Mouse (Mus musculus): ENCODE results near the gene Crispld2. TPM values are rescaled to one million over a fixed set of nuclear protein-coding genes. Genes with fewer than 3 reads are reported as not detected.

The Crispld2 gene
- polyA plus RNA-seq, 1 experiment: 4.1 TPM

DNA sequence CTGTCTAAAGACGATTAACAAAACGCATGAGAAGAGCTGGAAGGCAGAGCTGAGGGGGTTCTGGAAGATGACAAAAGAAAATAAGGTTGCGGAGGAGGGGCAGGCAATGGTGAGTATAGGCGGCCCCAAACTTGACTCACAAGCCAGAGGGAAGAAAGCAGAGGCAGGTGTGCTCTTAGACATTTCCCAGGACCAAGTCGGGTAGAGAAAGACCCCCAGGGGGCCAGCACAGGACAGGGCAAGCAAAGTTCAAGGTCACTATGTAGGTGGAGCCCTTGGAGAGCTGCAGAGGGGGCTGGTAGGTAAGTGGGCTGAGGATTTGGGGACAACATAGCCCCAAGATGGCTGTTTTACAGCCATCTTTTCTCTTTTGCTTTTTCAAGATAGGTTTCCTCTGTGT lies 87.1 kb downstream of the Crispld2 start:
- TF ChIP-seq POLR2A (IDR thresholded peaks at IDR 0.05; ENCODE audit: low read depth, low read length) (no peak), CTCF (IDR thresholded peaks at IDR 0.05; ENCODE audit: extremely low read depth, insufficient read depth, insufficient read length, insufficient replicate concordance) (no peak)
- Histone ChIP-seq H3K27me3 (ENCODE audit: control insufficient read depth, insufficient read depth, low read length) (no peaks in the 10 kb centered on the region), H3K4me1 (ENCODE audit: control insufficient read depth, insufficient read depth, insufficient read length) (no peaks in the 10 kb centered on the region; the same call in 1 of the 2 replicates), H3K4me3 (ENCODE audit: extremely low read depth, insufficient read depth, insufficient read length) (no peak overlapping the region), H3K36me3 (ENCODE audit: control insufficient read depth, insufficient read depth, low read length) (peaks cover 18% of the 10 kb centered on the region), H3K27ac (ENCODE audit: insufficient read depth, low read length) (no peak overlapping the region)
- WGBS: 88% methylated on average over 5 of the region's 5 CpGs
- no peak for DNase-seq (ENCODE audit: low read depth in 1 of 2, low spot score in 2 of 2)

DNA sequence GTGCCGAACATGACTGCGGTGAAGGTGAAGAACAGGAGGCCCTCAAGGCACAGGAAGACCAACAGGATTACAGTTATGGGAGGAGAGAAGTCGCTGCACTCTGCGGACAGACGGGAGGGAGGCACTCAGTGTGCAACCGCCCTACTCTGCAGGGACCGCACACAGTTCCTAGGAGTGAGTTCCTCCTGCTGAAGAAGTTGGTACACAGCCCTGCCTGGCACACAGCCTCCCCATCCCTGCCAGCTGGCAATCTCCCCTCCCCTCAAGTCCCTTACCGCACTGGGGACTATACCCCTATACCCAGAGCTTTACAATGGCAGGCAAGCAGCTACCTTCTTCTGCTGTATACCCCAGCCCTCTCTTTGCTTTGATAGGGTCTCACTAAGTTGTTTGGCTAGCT lies 91.0 kb downstream of the Crispld2 start:
- no peaks in the 10 kb centered on the region; the same call in 1 of the 2 replicates for H3K4me1 ChIP-seq (ENCODE audit: control insufficient read depth, insufficient read depth, insufficient read length)
- WGBS: 91% methylated on average over 8 of the region's 8 CpGs
- H3K36me3 ChIP-seq (ENCODE audit: control insufficient read depth, insufficient read depth, low read length): peaks cover 51% of the 10 kb centered on the region
- no peak overlapping the region for H3K4me3 ChIP-seq (ENCODE audit: extremely low read depth, insufficient read depth, insufficient read length)
- no peak for TF ChIP-seq POLR2A (IDR thresholded peaks at IDR 0.05; ENCODE audit: low read depth, low read length)
- no peak for TF ChIP-seq CTCF (IDR thresholded peaks at IDR 0.05; ENCODE audit: extremely low read depth, insufficient read depth, insufficient read length, insufficient replicate concordance)
- H3K27me3 ChIP-seq (ENCODE audit: control insufficient read depth, insufficient read depth, low read length): no peaks in the 10 kb centered on the region
- DNase-seq (ENCODE audit: low read depth in 1 of 2, low spot score in 2 of 2): no peak
- no peak overlapping the region for H3K27ac ChIP-seq (ENCODE audit: insufficient read depth, low read length)

DNA sequence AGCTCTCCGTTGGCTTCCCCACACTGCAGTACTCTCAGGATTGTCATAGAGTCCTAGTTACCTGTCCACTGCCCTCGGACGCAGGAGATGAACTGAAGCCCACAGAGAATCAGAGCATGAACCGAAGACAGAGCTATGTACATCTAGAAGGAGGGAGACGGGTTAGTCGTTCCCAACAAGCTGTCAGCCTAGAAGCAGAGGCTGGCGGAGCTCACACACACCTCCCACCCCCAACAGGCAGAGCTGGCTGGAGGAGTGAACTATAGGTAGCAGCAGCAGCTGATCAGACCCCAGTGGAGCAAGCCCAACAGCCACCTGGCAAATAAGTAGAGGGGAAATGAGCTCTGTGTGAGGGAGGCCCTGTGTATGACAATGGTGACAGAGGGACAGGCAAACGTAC lies 92.5 kb downstream of the Crispld2 start:
- no peak overlapping the region for H3K4me3 ChIP-seq (ENCODE audit: extremely low read depth, insufficient read depth, insufficient read length)
- peaks cover 54% of the 10 kb centered on the region for H3K36me3 ChIP-seq (ENCODE audit: control insufficient read depth, insufficient read depth, low read length)
- TF ChIP-seq CTCF (IDR thresholded peaks at IDR 0.05; ENCODE audit: extremely low read depth, insufficient read depth, insufficient read length, insufficient replicate concordance) (no peak), POLR2A (IDR thresholded peaks at IDR 0.05; ENCODE audit: low read depth, low read length) (no peak)
- no peaks in the 10 kb centered on the region; the same call in 1 of the 2 replicates for H3K4me1 ChIP-seq (ENCODE audit: control insufficient read depth, insufficient read depth, insufficient read length)
- no peak for DNase-seq (ENCODE audit: low read depth in 1 of 2, low spot score in 2 of 2)
- no peaks in the 10 kb centered on the region for H3K27me3 ChIP-seq (ENCODE audit: control insufficient read depth, insufficient read depth, low read length)
- no peak overlapping the region for H3K27ac ChIP-seq (ENCODE audit: insufficient read depth, low read length)
- 93% methylated on average over 8 of the region's 8 CpGs for WGBS

DNA sequence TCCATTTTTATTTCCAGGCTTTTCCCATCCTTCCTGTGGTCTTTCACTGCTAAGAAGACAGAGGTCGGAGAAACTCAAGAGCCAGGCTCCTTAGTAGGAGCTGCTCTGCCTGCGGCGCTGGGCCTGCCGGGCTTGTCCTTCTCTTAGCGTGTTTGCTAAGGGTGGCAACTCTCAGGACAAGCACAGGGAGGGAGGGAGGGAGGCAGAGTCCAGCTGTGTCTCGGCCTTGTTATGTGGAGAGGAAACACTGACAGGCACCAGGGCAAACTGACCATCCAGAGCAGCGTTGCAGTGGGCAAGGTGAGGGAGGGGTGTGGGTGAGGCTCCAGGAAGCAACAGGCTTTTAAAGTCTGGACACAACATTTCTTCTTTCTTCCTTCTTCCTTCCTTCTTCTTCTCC lies 97.3 kb downstream of the Crispld2 start:
- 93% methylated on average over 7 of the region's 7 CpGs for whole genome bisulfite sequencing

DNA sequence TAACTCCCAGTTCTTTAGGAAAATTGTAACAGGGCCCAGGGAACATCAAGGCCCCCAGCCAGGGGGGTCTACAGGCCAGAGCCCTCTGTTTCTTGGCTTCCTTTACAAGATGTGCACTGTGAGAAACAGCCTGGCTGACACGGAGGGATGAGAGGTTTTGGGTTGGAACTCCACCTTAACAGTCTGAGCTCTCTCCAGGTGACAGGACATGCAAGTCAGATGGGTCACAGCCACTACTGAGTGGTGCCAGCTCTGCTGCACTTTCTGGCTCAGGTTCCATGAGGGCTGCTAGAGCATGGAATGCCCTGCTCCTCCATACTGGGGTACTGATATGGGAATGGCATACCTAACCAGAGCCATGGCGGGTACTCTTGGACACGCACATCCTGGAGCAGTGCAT lies 98.8 kb downstream of the Crispld2 start:
- no peak for DNase-seq (ENCODE audit: low read depth in 1 of 2, low spot score in 2 of 2)
- Histone ChIP-seq H3K4me1 (ENCODE audit: control insufficient read depth, insufficient read depth, insufficient read length) (no peaks in the 10 kb centered on the region), H3K27me3 (ENCODE audit: control insufficient read depth, insufficient read depth, low read length) (no peaks in the 10 kb centered on the region), H3K36me3 (ENCODE audit: control insufficient read depth, insufficient read depth, low read length) (peaks cover 33% of the 10 kb centered on the region), H3K4me3 (ENCODE audit: extremely low read depth, insufficient read depth, insufficient read length) (no peak overlapping the region), H3K27ac (ENCODE audit: insufficient read depth, low read length) (no peak overlapping the region)
- TF ChIP-seq POLR2A (IDR thresholded peaks at IDR 0.05; ENCODE audit: low read depth, low read length) (no peak), CTCF (IDR thresholded peaks at IDR 0.05; ENCODE audit: extremely low read depth, insufficient read depth, insufficient read length, insufficient replicate concordance) (no peak)
- 90% methylated on average over 3 of the region's 3 CpGs for WGBS

More for the DNA sequence above, 97.3 kb downstream of the Crispld2 start:
- Histone ChIP-seq H3K27me3 (ENCODE audit: control insufficient read depth, insufficient read depth, low read length) (no peaks in the 10 kb centered on the region), H3K36me3 (ENCODE audit: control insufficient read depth, insufficient read depth, low read length) (peaks cover 48% of the 10 kb centered on the region), H3K4me1 (ENCODE audit: control insufficient read depth, insufficient read depth, insufficient read length) (no peaks in the 10 kb centered on the region), H3K4me3 (ENCODE audit: extremely low read depth, insufficient read depth, insufficient read length) (no peak overlapping the region), H3K27ac (ENCODE audit: insufficient read depth, low read length) (no peak overlapping the region)
- TF ChIP-seq POLR2A (IDR thresholded peaks at IDR 0.05; ENCODE audit: low read depth, low read length) (no peak), CTCF (IDR thresholded peaks at IDR 0.05; ENCODE audit: extremely low read depth, insufficient read depth, insufficient read length, insufficient replicate concordance) (no peak)
- DNase-seq (ENCODE audit: low read depth in 1 of 2, low spot score in 2 of 2): no peak

DNA sequence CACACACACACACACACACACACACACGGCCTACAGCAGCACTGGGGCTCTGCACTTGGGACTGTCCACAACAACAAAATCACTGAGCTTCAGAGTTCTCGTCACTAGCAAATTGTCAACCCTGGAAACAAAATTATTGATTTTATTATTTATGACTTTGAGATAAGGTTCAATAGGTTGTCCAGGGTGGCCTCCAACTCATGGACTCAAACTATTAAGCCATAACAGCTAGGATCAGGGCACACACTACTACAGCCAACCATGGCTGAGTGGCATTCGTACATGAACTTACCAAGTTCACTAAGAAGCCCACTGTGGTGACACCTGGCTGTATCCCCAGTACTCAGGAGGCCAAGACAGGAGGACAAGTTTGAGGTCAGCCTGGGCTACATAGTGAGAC lies 100.9 kb downstream of the Crispld2 start:
- no peak for DNase-seq (ENCODE audit: low read depth in 1 of 2, low spot score in 2 of 2)
- Histone ChIP-seq H3K27ac (ENCODE audit: insufficient read depth, low read length) (no peak overlapping the region), H3K27me3 (ENCODE audit: control insufficient read depth, insufficient read depth, low read length) (no peaks in the 10 kb centered on the region), H3K36me3 (ENCODE audit: control insufficient read depth, insufficient read depth, low read length) (peaks cover 15% of the 10 kb centered on the region), H3K4me1 (ENCODE audit: control insufficient read depth, insufficient read depth, insufficient read length) (no peaks in the 10 kb centered on the region), H3K4me3 (ENCODE audit: extremely low read depth, insufficient read depth, insufficient read length) (no peak overlapping the region)
- TF ChIP-seq POLR2A (IDR thresholded peaks at IDR 0.05; ENCODE audit: low read depth, low read length) (no peak), CTCF (IDR thresholded peaks at IDR 0.05; ENCODE audit: extremely low read depth, insufficient read depth, insufficient read length, insufficient replicate concordance) (no peak)
- WGBS: 97% methylated on average over 3 of the region's 3 CpGs

DNA sequence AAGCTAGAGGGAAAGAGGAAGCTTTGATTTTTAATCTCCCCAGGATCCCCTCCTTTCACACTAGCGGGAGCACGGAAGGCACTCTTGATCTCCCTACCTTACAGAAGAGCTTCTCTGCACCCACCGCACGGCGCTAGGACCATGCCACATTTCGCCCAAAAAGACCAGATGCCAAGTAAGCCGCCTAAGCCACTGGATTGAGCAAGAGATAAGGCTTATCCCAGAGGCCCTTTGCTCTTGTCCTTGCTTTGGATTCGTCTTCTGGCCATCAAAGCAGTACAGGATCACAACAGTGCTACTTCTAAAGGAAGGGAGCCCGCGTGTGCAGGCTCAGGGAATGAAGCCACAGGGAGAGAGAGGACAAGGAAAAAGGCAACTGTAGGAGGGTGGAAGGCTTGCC lies 102.6 kb downstream of the Crispld2 start:
- Histone ChIP-seq H3K4me3 (ENCODE audit: extremely low read depth, insufficient read depth, insufficient read length) (no peak overlapping the region), H3K27me3 (ENCODE audit: control insufficient read depth, insufficient read depth, low read length) (no peaks in the 10 kb centered on the region), H3K36me3 (ENCODE audit: control insufficient read depth, insufficient read depth, low read length) (peaks cover 12% of the 10 kb centered on the region), H3K4me1 (ENCODE audit: control insufficient read depth, insufficient read depth, insufficient read length) (no peaks in the 10 kb centered on the region), H3K27ac (ENCODE audit: insufficient read depth, low read length) (no peak overlapping the region)
- 89% methylated on average over 10 of the region's 10 CpGs for WGBS
- no peak for TF ChIP-seq POLR2A (IDR thresholded peaks at IDR 0.05; ENCODE audit: low read depth, low read length)
- TF ChIP-seq CTCF (IDR thresholded peaks at IDR 0.05; ENCODE audit: extremely low read depth, insufficient read depth, insufficient read length, insufficient replicate concordance): no peak
- DNase-seq (ENCODE audit: low read depth in 1 of 2, low spot score in 2 of 2): no peak
